Mouse (Mus musculus) embryonic facial prominence, embryonic 10.5 days (tissue): ENCODE measurements around the gene Rapgef4. TPM values are rescaled to one million over a fixed set of nuclear protein-coding genes. Genes with fewer than 3 reads are reported as not detected.

Source experiments
- DNase-seq: peaks from one replicate; pipeline ENCODE4 v3.0.0-alpha.2; 2017; ENCODE audit warnings: low spot score
- H3K27ac ChIP-seq: fragments of 300-500 bp; sonication (generic); replicated peaks from 2 replicates; pipeline ENCODE4 v1.5.1; 2016; ENCODE audit warnings: mild to moderate bottlenecking
- H3K27me3 ChIP-seq: fragments of 300-500 bp; sonication (generic); replicated peaks from 2 replicates; pipeline ENCODE4 v1.6.1; 2016; ENCODE audit warnings: low read depth, mild to moderate bottlenecking; ENCODE audit not compliant: poor library complexity, severe bottlenecking
- H3K36me3 ChIP-seq: fragments of 300-500 bp; sonication (generic); replicated peaks from 2 replicates; pipeline ENCODE4 v1.6.1; 2016; ENCODE audit warnings: mild to moderate bottlenecking, moderate library complexity
- H3K4me1 ChIP-seq: fragments of 300-500 bp; sonication (generic); 2 replicates; pipeline ENCODE4 v1.6.1; 2016
- H3K4me3 ChIP-seq: fragments of 300-500 bp; sonication (generic); 2 replicates; pipeline ENCODE4 v1.5.1; 2016; ENCODE audit warnings: mild to moderate bottlenecking, moderate library complexity
- H3K9me3 ChIP-seq: fragments of 300-500 bp; sonication (generic); 2 replicates; pipeline ENCODE4 v1.6.1; 2016; ENCODE audit warnings: mild to moderate bottlenecking
- WGBS: fragments of 180-500 bp; shearing (Covaris S2); methylation state at CpG from one replicate; pipeline ENCODE4 v1.1.7; 2016; 5-methylcytosine and 5-hydroxymethylcytosine counted together
- polyA plus RNA-seq: library from polyadenylated mRNA; unstranded; fragments of >200 nt; fragmentation: Nextera tagmentation; extraction: Ambion mirVana; gene quantifications from 2 replicates; pipeline ENCODE4 v1.2.1, GENCODE M21; 2016

Gene Rapgef4
- polyA plus RNA-seq, 1 experiment from 2014 or later: 2.9 TPM

DNA sequence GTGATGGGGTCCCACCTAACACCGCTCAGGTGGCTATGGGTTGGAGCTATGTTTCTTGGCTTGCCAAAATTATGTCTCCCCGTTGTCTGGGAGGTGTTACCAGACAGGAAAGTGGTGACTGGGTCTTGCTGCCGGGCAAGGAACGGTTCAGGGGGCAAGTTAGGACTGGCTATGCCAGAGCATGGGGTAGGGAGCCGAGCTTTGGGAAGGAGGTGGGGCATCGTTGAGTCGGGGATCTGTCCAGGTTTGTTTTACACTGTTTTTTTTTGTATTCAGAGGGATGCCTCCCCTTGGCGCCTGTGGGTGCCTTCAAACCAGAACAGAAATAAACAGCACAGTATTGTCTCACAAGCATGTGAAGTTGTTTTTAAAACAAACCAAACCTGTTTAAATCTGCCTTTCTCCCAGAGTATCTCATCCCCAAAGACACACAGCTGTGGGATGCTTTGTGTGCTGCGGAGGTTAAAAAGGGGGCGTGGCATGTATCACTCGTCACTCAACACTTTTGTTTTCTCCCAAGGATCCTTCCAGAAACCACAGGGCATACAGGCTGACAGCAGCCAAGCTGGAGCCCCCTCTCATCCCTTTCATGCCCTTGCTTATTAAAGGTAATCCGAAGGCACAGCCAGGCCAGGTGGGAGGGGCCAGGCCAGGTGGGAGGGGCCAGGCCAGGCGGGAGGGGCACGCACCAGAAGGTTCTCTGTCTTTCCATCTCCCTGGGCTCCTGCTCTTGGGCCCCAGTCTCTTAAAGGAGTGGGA, 260.9 kb downstream of the Rapgef4 start:
- peak overlapping the region; percentile 44 for H3K4me3 ChIP-seq

DNA sequence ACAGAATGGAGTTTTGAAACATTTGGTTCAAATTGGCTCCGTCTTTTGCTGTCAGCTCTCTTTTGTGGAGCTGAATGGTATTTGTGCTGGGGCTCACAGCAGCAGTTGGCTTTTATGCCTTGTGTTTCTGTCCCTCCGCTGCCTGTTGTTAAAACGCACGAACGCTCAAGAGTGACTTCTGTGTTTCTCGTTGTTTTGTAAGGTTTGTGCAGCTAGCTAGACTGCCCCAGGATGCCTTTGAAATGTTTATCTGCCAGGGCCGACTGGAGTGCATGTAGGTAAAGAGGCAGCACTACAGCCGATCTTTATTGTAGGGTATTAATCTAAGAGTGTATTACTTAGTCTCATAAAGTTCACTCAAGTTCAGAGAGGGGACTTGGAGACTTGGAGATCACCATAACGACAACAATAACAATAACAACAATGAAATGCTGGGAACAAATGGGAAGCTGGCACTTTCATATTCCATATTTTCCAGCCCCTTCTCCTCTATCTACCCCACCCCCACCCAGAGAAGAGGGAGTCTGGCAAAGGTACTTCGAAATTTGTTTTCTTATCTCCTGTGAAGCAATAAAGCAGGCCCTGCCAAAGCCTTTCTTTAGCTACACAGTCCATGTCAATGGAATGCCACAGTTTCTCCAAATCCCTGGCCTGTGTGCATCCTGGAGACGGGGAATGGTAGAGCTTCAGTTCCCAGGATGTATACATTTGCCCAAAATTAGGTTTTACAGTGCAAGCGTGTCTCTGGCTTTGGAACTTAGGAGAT, 262.1 kb downstream of the Rapgef4 start:
- 66% methylated on average over 12 of the region's 12 CpGs for WGBS
- H3K27me3 ChIP-seq: no peaks in the 10 kb centered on the region; the same call in 1 of the 2 replicates

More for the DNA sequence above, 260.9 kb downstream of the Rapgef4 start:
- H3K36me3 ChIP-seq: no peaks in the 10 kb centered on the region
- peaks cover 34% of the 10 kb centered on the region for H3K4me1 ChIP-seq
- peak; percentile 42 for DNase-seq
- no peaks in the 10 kb centered on the region; the same call in 1 of the 2 replicates for H3K27me3 ChIP-seq
- H3K9me3 ChIP-seq: no peaks in the 10 kb centered on the region
- WGBS: 53% methylated on average over 14 of the region's 14 CpGs
- H3K27ac ChIP-seq: no peak overlapping the region

DNA sequence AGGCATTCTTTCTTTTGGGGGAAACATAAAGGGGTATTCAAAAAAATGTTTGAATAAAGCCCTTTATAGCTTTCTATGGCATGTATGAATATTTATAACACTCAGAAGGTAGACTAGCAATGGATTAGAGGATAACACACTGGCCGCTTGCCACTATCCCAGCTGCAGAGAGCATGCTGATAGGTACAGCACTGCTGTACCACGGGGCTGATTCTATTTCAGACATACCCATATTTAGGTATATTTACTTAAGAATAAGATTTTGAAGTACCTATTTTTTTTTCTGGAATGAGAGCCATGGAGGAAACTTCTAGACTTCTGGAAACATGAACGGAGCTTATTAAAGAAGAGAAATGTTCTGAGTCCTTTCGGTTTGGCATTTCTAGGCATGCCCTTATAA, 264.6 kb downstream of the Rapgef4 start:
- no peak for DNase-seq
- Histone ChIP-seq H3K4me3 (no peak overlapping the region), H3K27me3 (no peaks in the 10 kb centered on the region; the same call in 1 of the 2 replicates), H3K27ac (no peak overlapping the region), H3K36me3 (no peaks in the 10 kb centered on the region), H3K9me3 (no peaks in the 10 kb centered on the region), H3K4me1 (peaks cover 26% of the 10 kb centered on the region)
- 93% methylated on average over 4 of the region's 4 CpGs for WGBS

More for the DNA sequence above, 262.1 kb downstream of the Rapgef4 start:
- H3K4me3 ChIP-seq: no peak overlapping the region
- H3K27ac ChIP-seq: no peak overlapping the region
- H3K36me3 ChIP-seq: no peaks in the 10 kb centered on the region
- H3K4me1 ChIP-seq: peaks cover 34% of the 10 kb centered on the region
- no peaks in the 10 kb centered on the region for H3K9me3 ChIP-seq
- DNase-seq: no peak

DNA sequence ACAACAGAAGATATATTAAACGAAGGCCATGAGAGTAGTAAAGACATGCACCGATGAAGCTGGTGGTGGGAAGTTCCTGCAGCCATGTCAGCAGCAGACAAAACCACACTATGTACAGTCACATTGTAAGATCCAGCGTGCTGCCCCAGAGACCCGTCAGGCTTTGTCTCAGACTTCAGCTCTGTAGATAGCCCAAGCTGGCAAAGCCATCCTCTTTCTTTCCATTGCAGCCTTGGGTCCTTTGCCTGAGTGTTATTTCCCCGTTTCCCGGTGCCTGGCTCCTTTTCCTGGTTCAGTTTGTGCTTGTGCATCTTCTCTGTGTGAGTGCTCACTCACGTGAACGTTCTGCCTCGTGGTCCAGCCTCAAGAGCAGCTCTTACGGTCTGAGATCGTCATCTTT, 265.3 kb downstream of the Rapgef4 start:
- Histone ChIP-seq H3K27me3 (no peaks in the 10 kb centered on the region; the same call in 1 of the 2 replicates), H3K36me3 (no peaks in the 10 kb centered on the region), H3K4me1 (peaks cover 22% of the 10 kb centered on the region), H3K4me3 (no peak overlapping the region), H3K27ac (no peak overlapping the region), H3K9me3 (no peaks in the 10 kb centered on the region)
- DNase-seq: no peak
- WGBS: 86% methylated on average over 11 of the region's 11 CpGs

DNA sequence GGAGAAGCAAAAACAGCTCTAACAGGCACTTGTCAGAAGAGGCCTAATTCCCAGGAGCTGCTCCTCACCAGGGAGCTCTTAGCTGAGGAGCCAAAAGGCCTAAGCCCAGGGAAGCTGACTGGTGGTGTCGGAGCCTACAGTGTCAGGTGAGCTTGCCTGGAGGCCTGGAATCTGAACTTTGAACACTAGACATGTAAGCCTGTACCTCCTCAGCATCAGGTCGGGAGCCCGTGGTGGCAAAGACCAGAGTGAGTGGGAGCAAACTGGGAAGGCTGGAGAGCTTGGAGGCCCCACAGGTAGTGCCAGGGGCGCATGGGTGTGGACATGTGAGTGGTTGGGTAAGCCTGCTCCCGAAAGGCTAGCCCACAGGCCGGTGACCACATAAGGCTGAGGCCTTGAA, 266.8 kb downstream of the Rapgef4 start:
- Histone ChIP-seq H3K27ac (no peak overlapping the region), H3K4me3 (no peak overlapping the region), H3K9me3 (no peaks in the 10 kb centered on the region), H3K27me3 (no peaks in the 10 kb centered on the region; the same call in 1 of the 2 replicates), H3K4me1 (peaks cover 11% of the 10 kb centered on the region), H3K36me3 (no peaks in the 10 kb centered on the region)
- no peak for DNase-seq
- WGBS: 90% methylated on average over 6 of the region's 6 CpGs

DNA sequence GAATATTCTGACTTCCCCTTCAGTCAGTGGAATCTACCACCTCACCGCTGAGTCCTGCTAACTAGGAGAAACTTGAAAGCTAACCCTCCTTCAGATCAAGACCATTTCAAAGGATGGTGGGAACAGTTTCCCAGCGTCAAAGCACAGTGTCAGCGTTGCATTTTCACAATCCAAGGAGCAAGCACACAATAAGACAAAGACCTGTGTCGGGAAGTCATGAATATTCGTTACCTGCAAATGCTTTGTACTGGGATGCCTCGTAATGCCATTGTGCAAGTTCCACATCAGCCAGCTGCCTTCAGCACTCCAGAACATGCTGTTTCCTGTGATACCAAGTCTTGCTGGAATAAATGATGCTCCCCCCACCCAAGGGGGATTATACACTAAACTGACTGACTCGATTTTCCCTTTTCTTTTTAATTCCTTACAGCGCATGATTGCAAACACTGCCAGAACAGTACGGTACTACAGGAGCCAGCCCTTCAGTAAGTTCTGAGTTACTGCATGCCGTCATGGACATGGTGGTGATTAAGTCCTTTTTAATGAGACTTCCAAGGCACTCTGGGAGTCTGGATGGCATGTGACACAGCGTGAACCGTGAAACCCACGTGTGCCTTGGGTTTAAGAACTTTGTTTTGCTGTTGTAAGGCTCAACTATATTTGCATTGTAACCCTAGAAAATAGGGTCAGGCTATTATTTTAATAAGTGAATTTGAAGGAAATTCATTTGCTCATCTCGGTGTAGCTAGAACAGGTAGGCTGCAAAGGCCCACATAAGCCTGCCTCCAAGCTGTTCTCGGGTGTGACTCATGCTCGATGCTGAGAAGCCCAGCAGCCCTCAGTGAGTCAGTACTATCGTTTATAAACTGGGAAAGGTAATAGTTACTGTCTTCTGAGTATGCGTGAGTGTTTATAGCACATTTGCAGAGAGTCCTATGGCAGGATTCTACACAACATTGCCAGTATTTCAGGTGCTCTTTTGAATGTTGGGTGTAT, 271.8 kb downstream of the Rapgef4 start:
- H3K27ac ChIP-seq: no peak overlapping the region
- no peak overlapping the region for H3K4me3 ChIP-seq
- H3K27me3 ChIP-seq: no peaks in the 10 kb centered on the region
- no peaks in the 10 kb centered on the region for H3K36me3 ChIP-seq
- WGBS: 70% methylated on average over 18 of the region's 18 CpGs
- H3K9me3 ChIP-seq: no peaks in the 10 kb centered on the region
- H3K4me1 ChIP-seq: peaks cover 29% of the 10 kb centered on the region
- DNase-seq: no peak

DNA sequence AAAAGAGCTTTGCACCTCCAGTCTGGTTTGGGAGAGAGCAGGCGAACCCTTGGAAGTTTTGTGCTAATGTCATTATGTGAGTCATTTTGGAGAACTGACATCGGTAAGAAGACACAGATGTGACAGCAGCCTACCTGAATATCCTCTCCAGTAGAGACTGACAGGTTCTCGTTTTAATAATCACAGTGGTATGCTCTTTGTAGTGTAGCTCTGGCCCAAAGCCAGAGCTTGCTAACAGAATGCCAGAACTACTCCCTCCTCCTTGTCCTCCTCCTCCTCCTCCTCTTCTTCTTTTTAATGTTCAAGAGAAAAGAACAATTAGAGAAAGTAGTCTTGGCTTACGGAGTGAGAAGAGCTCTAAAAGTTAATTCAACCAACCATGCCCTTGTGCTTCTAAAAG, 272.8 kb downstream of the Rapgef4 start:
- Histone ChIP-seq H3K36me3 (no peaks in the 10 kb centered on the region), H3K27ac (no peak overlapping the region), H3K4me3 (no peak overlapping the region), H3K4me1 (peaks cover 29% of the 10 kb centered on the region), H3K27me3 (no peaks in the 10 kb centered on the region), H3K9me3 (no peaks in the 10 kb centered on the region)
- DNase-seq: no peak
- WGBS: 75% methylated on average over 4 of the region's 4 CpGs

DNA sequence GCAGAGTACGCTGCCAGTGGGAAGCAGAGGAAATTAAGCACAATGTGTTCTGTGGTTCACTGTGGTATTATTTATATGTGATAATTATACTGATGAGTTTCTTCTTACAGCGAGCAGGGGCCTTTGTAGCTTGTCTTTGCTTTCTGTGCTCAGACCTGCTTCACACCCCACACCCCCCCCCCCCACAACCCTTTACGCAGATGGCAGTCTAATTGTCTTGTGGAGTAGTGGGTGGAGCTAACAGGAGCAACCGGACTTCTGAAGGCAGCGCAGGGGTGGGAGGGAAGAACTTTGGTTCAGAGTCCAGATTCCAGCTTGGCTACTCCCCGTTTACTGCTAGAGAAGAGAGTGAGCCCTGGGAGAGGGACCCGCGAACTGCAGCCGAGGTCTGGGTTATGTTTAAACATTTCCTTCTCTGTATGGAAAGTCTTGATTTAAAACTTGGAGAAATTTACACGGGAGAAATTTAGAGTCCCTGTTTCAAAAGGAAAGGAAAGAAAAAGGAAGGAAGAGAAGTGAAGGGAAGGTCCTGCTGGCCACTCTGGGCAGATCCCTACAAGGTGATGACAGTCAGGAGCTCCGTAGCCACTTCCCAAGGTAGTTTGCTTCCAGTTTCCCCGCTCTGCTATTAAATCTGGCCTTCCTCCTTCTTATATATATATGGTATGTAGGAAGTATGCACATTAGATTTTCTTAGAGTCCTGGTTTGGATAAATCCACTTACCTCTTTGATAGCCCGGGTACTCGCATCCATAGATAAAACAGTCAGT, 274.0 kb downstream of the Rapgef4 start:
- no peaks in the 10 kb centered on the region for H3K9me3 ChIP-seq
- H3K4me3 ChIP-seq: peak overlapping the region; percentile 16; the same call in 1 of the 2 replicates
- H3K36me3 ChIP-seq: no peaks in the 10 kb centered on the region
- no peak overlapping the region for H3K27ac ChIP-seq
- H3K27me3 ChIP-seq: no peaks in the 10 kb centered on the region
- peak; percentile 59 for DNase-seq
- H3K4me1 ChIP-seq: peaks cover 24% of the 10 kb centered on the region
- 41% methylated on average over 14 of the region's 14 CpGs for WGBS

DNA sequence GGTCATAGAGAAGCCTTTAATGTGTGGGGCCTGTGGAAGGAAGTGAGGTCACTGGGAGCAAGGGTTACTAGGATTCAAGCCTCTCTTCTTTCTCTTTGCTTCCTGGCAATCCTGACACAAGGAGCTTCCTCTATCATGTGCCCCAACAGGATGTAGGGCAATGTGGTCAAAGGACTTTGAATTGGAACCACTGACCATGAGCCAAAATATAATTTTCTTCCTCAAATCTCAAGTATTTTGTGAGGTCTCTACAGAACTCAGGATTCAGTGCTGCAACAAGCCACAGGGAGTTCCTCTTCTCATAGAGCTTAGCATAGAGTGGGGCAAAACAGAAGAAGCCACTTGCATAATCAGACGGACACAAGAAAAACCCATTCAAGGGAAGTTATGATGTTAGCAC, 279.7 kb downstream of the Rapgef4 start:
- H3K4me1 ChIP-seq: peaks cover 15% of the 10 kb centered on the region
- H3K9me3 ChIP-seq: no peaks in the 10 kb centered on the region
- no peak overlapping the region for H3K4me3 ChIP-seq
- no peaks in the 10 kb centered on the region for H3K36me3 ChIP-seq
- no peak overlapping the region for H3K27ac ChIP-seq
- WGBS: 86% methylated on average over 1 of the region's 1 CpGs
- H3K27me3 ChIP-seq: no peaks in the 10 kb centered on the region
- no peak for DNase-seq

DNA sequence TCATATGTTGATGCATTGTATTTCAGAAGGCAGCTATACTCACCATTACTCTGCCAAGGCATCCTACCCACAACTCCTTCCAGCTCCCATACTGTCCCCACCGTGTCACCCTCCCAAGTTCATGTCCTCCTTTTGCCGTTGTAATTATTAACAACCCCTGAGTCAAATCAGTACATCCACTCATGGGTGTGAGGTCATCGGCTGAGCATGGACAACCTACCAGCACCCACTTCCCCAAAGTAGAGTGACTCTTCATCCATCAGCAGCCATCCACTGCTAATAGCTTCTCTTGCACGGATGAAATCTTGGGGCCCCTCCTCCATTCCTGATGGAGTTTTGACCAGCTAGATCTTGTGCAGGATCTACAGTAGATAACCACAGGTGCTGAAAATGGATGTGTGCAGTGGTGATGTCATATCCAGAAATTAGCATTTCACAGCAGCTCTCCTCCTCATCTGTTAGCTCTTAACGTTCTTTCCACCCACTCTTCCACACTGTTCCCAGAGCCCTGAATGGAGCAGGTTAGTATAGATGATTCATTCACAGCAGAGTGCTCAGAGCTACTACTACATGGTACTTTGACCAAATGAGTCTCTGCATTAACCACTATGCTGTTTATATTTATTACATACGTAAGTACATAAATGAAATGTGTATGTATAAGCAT, 281.9 kb downstream of the Rapgef4 start:
- no peak overlapping the region for H3K27ac ChIP-seq
- no peaks in the 10 kb centered on the region for H3K27me3 ChIP-seq
- no peak for DNase-seq
- 0 out of 2 replicates have a peak, but pooled peaks cover 6% of the 10 kb centered on the region for H3K4me1 ChIP-seq
- no peaks in the 10 kb centered on the region for H3K36me3 ChIP-seq
- no peak overlapping the region for H3K4me3 ChIP-seq
- no peaks in the 10 kb centered on the region for H3K9me3 ChIP-seq
- WGBS: 90% methylated on average over 6 of the region's 6 CpGs

DNA sequence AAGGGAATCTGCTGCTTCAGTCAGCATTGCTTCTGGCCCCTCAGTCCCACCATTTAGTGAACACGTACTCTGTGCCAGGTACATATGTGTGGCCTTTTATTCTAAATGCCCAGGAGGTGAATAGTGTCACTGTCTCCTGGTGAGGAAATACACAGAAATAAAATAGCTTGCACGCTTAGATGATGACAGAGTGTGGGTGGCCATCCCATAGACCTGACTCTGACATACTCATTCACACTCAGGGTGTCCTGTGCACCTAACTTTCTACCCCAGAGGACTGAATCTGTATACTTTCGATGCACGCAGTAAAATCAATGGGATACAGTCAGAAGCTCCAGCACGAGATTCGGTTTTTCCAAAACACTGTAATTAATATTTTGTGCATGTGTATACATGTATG, 286.4 kb downstream of the Rapgef4 start:
- 90% methylated on average over 6 of the region's 6 CpGs for WGBS
- DNase-seq: no peak
- no peaks in the 10 kb centered on the region for H3K4me1 ChIP-seq

More for the DNA sequence above, 286.4 kb downstream of the Rapgef4 start:
- Histone ChIP-seq H3K36me3 (no peaks in the 10 kb centered on the region), H3K9me3 (no peaks in the 10 kb centered on the region), H3K27me3 (no peaks in the 10 kb centered on the region), H3K27ac (no peak overlapping the region), H3K4me3 (no peak overlapping the region)
